Mouse (Mus musculus) mouse embryonic stem cell (cell line): ENCODE measurements at regions not wholly inside any gene's neighbourhood (a gene's known extent, or its start where the extent isn't known, plus 50 kb on each side); places are given as distances from the start of the nearest gene placed in this dataset.

Experiments used
- in situ Hi-C, 2 experiments: fragments of 300-500 bp; cut with MboI; formaldehyde crosslinking; loops; 1 replicate in 1 of 2; 3 replicates in 1 of 2; pipeline ENCODE4 v1.14.3; 2019 to 2020; ENCODE audit warnings: low sequenced_read_pairs in 2 of 2, low pct_unique_long_range_greater_than_20kb in 1 of 2, mixed read lengths in 1 of 2; ENCODE audit not compliant: unreplicated experiment in 1 of 2

DNA sequence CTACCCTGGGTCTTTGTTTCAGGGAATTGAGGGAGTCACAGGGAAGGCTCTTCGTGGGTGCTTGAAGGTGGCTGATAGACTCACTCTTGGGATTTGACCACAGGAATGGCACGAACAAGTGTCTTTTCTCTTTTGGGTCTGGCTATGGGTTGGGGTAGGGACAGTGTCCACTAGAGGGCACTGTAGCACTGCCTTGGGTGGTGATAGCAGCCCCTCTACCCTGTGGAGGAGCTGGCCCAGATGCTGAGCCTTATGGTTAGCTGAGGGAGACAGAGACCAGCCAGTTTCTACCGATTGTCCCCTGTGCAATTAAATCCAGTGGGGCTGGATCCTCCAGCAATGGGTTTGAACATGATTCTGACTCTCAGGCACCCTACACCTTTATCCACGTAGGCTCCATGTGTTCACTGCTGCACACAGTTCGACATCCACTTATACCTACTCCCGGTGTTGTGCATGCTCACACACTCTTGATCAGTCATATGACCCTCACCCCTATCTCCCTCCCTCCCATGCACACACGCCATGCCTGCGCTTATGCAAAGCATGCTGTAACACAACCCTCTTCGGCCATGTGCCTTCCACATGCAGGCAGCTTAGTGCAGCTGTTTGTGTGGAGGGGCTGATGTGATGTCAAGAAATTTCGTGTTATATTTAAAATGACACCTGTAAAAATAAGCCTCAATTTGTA, 136.6 kb downstream of the Ttc32 start:
- in situ Hi-C loops: no loop called here

- in situ Hi-C loops: no loop called here
Observed at GRCm38 (mm10) chr12:9169008-9169407, 139.2 kb downstream of the Ttc32 start.

DNA sequence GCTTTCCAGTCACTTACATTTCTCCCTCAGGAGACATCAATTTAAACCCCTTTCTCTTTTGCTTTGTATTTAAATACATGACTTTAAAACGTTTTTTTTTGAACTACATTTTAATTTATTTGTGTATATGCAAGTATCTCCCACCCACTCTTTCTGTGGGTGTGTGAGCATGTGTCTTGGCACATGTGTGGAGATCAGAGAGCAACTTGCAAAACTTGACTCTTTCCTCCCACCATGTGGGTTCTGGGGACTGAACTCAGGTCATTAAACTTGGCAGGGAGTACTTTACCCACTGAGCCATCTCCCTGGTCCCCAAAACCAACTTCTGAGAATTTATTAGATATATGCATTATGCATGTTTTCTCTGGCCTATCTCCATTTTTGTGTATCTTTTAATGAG, 143.9 kb downstream of the Ttc32 start:
- in situ Hi-C loops: no loop called here

- in situ Hi-C loops: no loop called here
Observed at GRCm38 (mm10) chr12:9174327-9174726, 144.5 kb downstream of the Ttc32 start.

DNA sequence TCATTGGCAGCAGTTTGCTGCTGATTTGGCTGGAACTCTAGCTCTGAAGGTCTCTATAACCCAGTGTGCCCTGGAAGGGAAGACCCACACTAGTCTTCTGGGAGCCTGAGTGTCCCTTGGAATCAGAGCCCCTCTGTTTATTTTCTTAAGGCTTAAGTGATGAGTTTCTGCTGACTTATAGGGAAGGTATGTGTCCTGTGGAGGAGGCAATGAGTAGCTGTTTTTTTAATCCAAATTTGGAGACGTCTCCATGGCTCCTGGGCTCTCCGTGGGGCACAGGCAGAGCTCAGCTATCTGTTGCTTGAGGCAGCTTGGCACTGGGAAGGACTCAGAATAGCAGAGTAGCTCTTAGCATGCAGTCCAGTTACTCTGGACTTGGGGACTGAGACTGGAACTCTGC, 146.4 kb downstream of the Ttc32 start:
- in situ Hi-C loops: no loop called here

GRCm38 (mm10) chr12:9178626-9179025, 148.8 kb downstream of the Ttc32 start:
- in situ Hi-C loops: no loop called here

- in situ Hi-C loops: no loop called here
Observed at GRCm38 (mm10) chr12:9180677-9181076, 150.9 kb downstream of the Ttc32 start.

DNA sequence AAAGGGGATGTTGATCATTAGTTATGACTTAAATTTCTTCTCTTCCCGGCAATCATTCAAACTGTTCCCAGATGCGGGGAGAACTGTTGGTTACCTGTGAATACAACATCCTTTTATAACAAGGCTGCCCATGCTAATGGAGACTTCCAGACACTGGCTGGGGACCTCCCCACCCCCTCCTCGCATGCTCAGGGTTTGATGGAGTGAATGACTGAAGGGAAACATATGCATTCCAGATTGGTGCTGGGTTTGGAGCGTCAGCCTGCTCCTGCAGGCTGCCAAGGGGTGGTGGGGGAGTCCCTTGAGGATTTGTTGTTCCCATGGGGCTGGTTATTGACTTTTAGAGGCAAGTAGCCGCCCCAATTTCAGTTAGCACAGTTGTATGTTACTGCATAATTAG, 161.9 kb downstream of the Ttc32 start:
- in situ Hi-C loops: no loop called here

- in situ Hi-C loops: no loop called here
Observed at GRCm38 (mm10) chr12:9199321-9199720, 169.5 kb downstream of the Ttc32 start.

GRCm38 (mm10) chr12:9212211-9212610, 182.4 kb downstream of the Ttc32 start:
- in situ Hi-C loops: no loop called here

- in situ Hi-C loops: no loop called here
Observed at GRCm38 (mm10) chr12:9224971-9225370, 195.2 kb downstream of the Ttc32 start.

GRCm38 (mm10) chr12:9227901-9228300, 198.1 kb downstream of the Ttc32 start:
- in situ Hi-C loops: no loop called here

GRCm38 (mm10) chr12:9228486-9228885, 198.7 kb downstream of the Ttc32 start:
- in situ Hi-C loops: no loop called here

- in situ Hi-C loops: no loop called here
Observed at GRCm38 (mm10) chr12:9229981-9230380, 200.2 kb downstream of the Ttc32 start.

DNA sequence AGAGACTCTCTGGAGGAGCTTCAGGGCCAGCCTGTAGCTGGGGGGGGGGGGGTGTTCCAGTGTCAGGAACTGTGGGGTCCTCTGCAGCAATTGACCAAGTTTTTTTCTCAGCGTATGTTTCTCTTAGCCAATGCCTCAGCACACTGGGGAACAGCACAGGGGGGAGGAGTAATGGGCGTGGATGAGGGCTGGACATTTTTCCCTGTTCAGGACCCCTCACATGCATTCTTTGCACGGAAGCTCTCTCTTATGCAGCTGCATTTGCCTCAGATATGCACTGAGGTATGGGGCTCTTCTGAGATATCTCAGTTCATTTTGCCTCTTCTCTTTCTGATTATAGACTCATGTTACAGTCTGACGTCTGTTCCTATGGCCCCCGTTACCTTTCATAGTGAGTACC, 200.8 kb downstream of the Ttc32 start:
- in situ Hi-C loops: no loop called here

- in situ Hi-C loops: no loop called here
Observed at GRCm38 (mm10) chr12:9232431-9232830, 202.6 kb downstream of the Ttc32 start.

- in situ Hi-C loops: no loop called here
Observed at GRCm38 (mm10) chr12:9235866-9236265, 206.1 kb downstream of the Ttc32 start.

- in situ Hi-C loops: no loop called here
Observed at GRCm38 (mm10) chr12:9237538-9237937, 207.7 kb downstream of the Ttc32 start.

DNA sequence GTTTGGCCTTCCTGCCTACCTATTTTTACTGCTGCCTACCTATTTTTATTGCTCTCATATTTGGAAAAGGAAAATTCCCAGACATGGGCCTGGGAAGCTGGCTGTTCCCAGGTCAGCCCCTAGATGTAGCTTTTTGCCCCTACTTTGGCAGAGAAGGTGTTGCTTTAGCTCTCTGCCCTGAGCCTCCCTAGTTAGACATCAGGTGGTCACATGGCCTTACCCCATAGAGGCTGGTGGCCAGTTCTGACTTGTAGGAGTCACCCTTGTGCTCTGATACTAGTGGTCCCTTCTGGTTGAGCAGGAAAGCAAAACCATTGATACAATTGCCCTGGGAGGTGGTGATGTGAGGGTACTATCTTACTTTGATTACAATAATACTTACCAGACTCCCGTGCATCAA, 208.2 kb downstream of the Ttc32 start:
- in situ Hi-C loops: no loop called here

- in situ Hi-C loops: no loop called here
Observed at GRCm38 (mm10) chr12:9247506-9247905, 217.7 kb downstream of the Ttc32 start.

GRCm38 (mm10) chr12:9251772-9252171, 222.0 kb downstream of the Ttc32 start:
- in situ Hi-C loops: no loop called here
